Mouse (Mus musculus) cerebellum, adult 2 months (tissue): ENCODE measurements around the gene Vegfa. TPM values are rescaled to one million over a fixed set of nuclear protein-coding genes. Genes with fewer than 3 reads are reported as not detected.

Experiments
- DNase-seq, 2 experiments: peaks; one replicate each; pipeline ENCODE4 v3.0.0; 2021
- H3K27ac ChIP-seq: fragments of 200-500 bp; 2 replicates; pipeline ENCODE4 v1.5.1; 2012; ENCODE audit warnings: low read length, control low read depth, inconsistent platforms; ENCODE audit not compliant: insufficient read depth
- H3K27me3 ChIP-seq: fragments of 200-500 bp; 2 replicates; pipeline ENCODE4 v1.6.1; 2012; ENCODE audit warnings: inconsistent platforms, mild to moderate bottlenecking, low read length, moderate library complexity; ENCODE audit not compliant: control insufficient read depth, insufficient read depth
- H3K4me1 ChIP-seq: fragments of 200-500 bp; 2 replicates; pipeline ENCODE4 v1.6.1; 2011; ENCODE audit warnings: low read length; ENCODE audit not compliant: control insufficient read depth, insufficient read depth
- H3K4me3 ChIP-seq: fragments of 200-500 bp; replicated peaks from 2 replicates; pipeline ENCODE3; 2011; ENCODE audit warnings: mild to moderate bottlenecking, low read depth, low read length, control low read depth; ENCODE audit not compliant: insufficient read depth
- CTCF ChIP-seq: fragments of 200-500 bp; IDR thresholded peaks from 2 replicates; pipeline ENCODE4 v1.5.1; 2011; ENCODE audit warnings: low read depth, mild to moderate bottlenecking, control low read depth, low read length, moderate library complexity, borderline replicate concordance; ENCODE audit not compliant: insufficient read depth
- POLR2A ChIP-seq: fragments of 200-500 bp; IDR thresholded peaks from 2 replicates; pipeline ENCODE4 v1.6.1; 2011; ENCODE audit warnings: low read length, control low read depth, borderline replicate concordance; ENCODE audit not compliant: insufficient read depth
- WGBS: fragments of 180-500 bp; shearing (Covaris S2); methylation state at CpG from one replicate; pipeline ENCODE4 v1.1.7; 2018; 5-methylcytosine and 5-hydroxymethylcytosine counted together
- polyA plus RNA-seq: library from polyadenylated mRNA; depleted of rRNA; stranded (reverse); fragments of >200 nt; gene quantifications from 2 replicates; pipeline ENCODE4 v1.2.3, GENCODE M21; 2012

Gene Vegfa
- polyA plus RNA-seq, 1 experiment = 195 TPM

GRCm38 (mm10) chr17:46075551-46076259, 43.5 kb upstream of the Vegfa start:
- no peak for TF ChIP-seq CTCF
- TF ChIP-seq POLR2A = no peak
- Histone ChIP-seq H3K27ac (no peak overlapping the region), H3K27me3 (no peaks in the 10 kb centered on the region), H3K4me1 (no peaks in the 10 kb centered on the region), H3K4me3 (no peak overlapping the region)
- DNase-seq = no peak
- 76% methylated on average over 5 of the region's 5 CpGs for WGBS

- Histone ChIP-seq H3K4me1 (no peaks in the 10 kb centered on the region), H3K4me3 (no peak overlapping the region), H3K27ac (no peak overlapping the region), H3K27me3 (no peaks in the 10 kb centered on the region)
- TF ChIP-seq CTCF (no peak), POLR2A (no peak)
- WGBS = 78% methylated on average over 3 of the region's 3 CpGs
- no peak for DNase-seq
Measured at GRCm38 (mm10) chr17:46075116-46075485, 42.9 kb upstream of the Vegfa start.

GRCm38 (mm10) chr17:46074398-46075115, 42.4 kb upstream of the Vegfa start:
- Histone ChIP-seq H3K4me1 (no peaks in the 10 kb centered on the region), H3K4me3 (no peak overlapping the region), H3K27ac (no peak overlapping the region), H3K27me3 (no peaks in the 10 kb centered on the region)
- no peak for DNase-seq
- WGBS = 40% methylated on average over 7 of the region's 7 CpGs
- TF ChIP-seq POLR2A (no peak), CTCF (no peak)

- WGBS = 20% methylated on average over 23 of the region's 23 CpGs
- TF ChIP-seq POLR2A = no peak
- no peak for TF ChIP-seq CTCF
- no peaks in the 10 kb centered on the region for H3K27me3 ChIP-seq
- H3K4me1 ChIP-seq = no peaks in the 10 kb centered on the region
- no peak overlapping the region for H3K27ac ChIP-seq
- peak; percentile 39 to 41 for DNase-seq
- peak overlapping the region; percentile 53 for H3K4me3 ChIP-seq
Measured at GRCm38 (mm10) chr17:46073730-46074301, 41.6 kb upstream of the Vegfa start.

- no peaks in the 10 kb centered on the region for H3K27me3 ChIP-seq
- no peaks in the 10 kb centered on the region for H3K4me1 ChIP-seq
- WGBS = 87% methylated on average over 3 of the region's 3 CpGs
- H3K27ac ChIP-seq = no peak overlapping the region
- no peak for DNase-seq
- H3K4me3 ChIP-seq = no peak overlapping the region
- TF ChIP-seq CTCF (no peak), POLR2A (no peak)
Measured at GRCm38 (mm10) chr17:46071531-46071930, 39.4 kb upstream of the Vegfa start.

GRCm38 (mm10) chr17:46070046-46070445, 37.9 kb upstream of the Vegfa start:
- Histone ChIP-seq H3K27ac (no peak overlapping the region), H3K27me3 (no peaks in the 10 kb centered on the region), H3K4me3 (no peak overlapping the region), H3K4me1 (no peaks in the 10 kb centered on the region)
- WGBS = 31% methylated on average over 9 of the region's 9 CpGs
- TF ChIP-seq POLR2A (no peak), CTCF (no peak)
- DNase-seq = no peak

GRCm38 (mm10) chr17:46063974-46064312, 31.8 kb upstream of the Vegfa start:
- Histone ChIP-seq H3K27ac (no peak overlapping the region), H3K4me1 (no peaks in the 10 kb centered on the region), H3K27me3 (no peaks in the 10 kb centered on the region), H3K4me3 (no peak overlapping the region)
- TF ChIP-seq POLR2A (no peak), CTCF (no peak)
- 37% methylated on average over 6 of the region's 6 CpGs for WGBS
- DNase-seq = no peak
